Mouse (Mus musculus): ENCODE measurements around the gene Atxn1.

GRCm38 (mm10) chr13:45816670-45817069 is 148.1 kb downstream of the Atxn1 start:
- TF ChIP-seq CTCF (IDR thresholded peaks at IDR 0.05) (no peak), EP300 (IDR thresholded peaks at IDR 0.05) (no peak)

Data from lung, postnatal 0 days (tissue).